Mouse (Mus musculus): ENCODE measurements around the gene Traf3ip1. TPM values are rescaled to one million over a fixed set of nuclear protein-coding genes. Genes with fewer than 3 reads are reported as not detected.
A peak's percentile ranks its signal among the peaks of the same experiment; 100 is the strongest.

Gene Traf3ip1
- polyA plus RNA-seq, 1 experiment from 2014 or later = 7.7 TPM

DNA sequence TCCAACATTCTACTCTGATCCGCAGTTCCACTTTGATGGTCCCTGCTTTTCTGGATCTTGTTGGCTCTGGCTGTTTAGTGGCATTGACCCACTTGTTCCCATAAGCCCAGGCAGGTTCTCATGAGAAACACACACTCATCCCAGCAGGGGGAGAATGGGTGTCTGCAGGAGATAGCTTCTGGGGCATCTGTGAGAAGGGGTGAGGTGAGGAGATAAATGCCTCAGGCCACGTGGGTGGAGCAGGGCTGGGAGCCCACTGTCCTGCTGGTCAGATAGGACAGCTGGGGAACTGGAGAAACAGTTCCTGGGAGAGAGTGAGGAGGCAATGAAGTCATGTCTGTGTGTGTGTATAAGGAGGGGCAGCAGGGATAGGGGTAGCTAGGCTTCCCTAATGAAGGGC lies 39.0 kb downstream of the Traf3ip1 start:
- DNase-seq (ENCODE audit: low spot score) (no peak), ATAC-seq (ENCODE audit: low FRiP score) (no peak)
- H3K36me3 ChIP-seq (ENCODE audit: control insufficient read depth, insufficient read depth, low read length) = no peaks in the 10 kb centered on the region
- no peaks in the 10 kb centered on the region for H3K9me3 ChIP-seq (ENCODE audit: control insufficient read depth, low read length)
- no peak overlapping the region for H3K9ac ChIP-seq (ENCODE audit: low read depth, low read length)
- 67% methylated on average over 2 of the region's 2 CpGs for WGBS
- no peak overlapping the region for H3K4me2 ChIP-seq (replicated peaks; ENCODE audit: low read depth, low read length)
- H3K4me3 ChIP-seq (ENCODE audit: low read depth, low read length) = no peak overlapping the region
- H3K27ac ChIP-seq (ENCODE audit: low read depth, low read length) = no peak overlapping the region
- peaks cover 3% of the 10 kb centered on the region for H3K27me3 ChIP-seq (ENCODE audit: control insufficient read depth, insufficient read depth, low read length)
- no peaks in the 10 kb centered on the region for H3K4me1 ChIP-seq (replicated peaks; ENCODE audit: control insufficient read depth, insufficient read depth, low read length)

DNA sequence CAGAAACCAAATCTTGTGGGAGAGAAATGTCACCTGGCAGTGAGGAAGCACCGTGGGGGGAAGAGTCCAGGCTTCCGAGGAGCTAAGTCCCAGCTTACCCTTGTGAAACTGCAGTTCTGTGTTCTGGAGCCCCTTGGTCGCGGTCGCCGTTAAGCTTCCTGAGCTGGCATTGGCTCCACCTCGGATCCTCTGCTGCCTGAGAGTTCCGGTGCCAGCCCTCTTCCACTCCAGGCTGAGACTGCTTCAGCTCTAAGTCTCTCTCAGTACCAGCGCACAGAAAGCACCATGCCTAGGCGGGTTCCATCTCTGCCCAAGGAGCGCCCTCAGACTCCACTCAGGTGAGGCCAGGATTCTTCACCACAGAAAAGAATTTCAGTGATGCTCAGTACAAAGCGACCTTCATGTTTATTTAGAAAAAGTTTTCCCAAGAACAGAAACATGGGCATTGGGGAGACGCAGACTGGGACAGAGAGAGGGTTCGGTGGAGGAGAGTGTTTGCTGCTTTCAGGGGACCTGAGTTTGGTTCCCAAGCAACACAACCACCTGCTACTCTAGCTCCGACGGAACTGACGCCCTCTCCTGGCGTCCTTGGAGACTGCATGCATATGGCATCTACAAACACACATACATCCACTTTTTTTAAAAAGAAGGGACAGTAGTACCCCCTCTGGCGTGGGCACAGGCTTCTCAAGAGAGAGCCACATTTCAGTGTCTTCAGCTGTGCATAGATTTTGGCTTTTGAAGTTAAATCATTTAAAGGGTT lies 39.7 kb downstream of the Traf3ip1 start:
- no peaks in the 10 kb centered on the region for H3K4me1 ChIP-seq (replicated peaks; ENCODE audit: control insufficient read depth, insufficient read depth, low read length)
- ATAC-seq (ENCODE audit: low FRiP score) = no peak
- H3K4me2 ChIP-seq (replicated peaks; ENCODE audit: low read depth, low read length) = no peak overlapping the region
- 79% methylated on average over 19 of the region's 19 CpGs for WGBS
- H3K27ac ChIP-seq (ENCODE audit: low read depth, low read length) = no peak overlapping the region
- H3K36me3 ChIP-seq (ENCODE audit: control insufficient read depth, insufficient read depth, low read length) = no peaks in the 10 kb centered on the region
- no peak overlapping the region for H3K4me3 ChIP-seq (ENCODE audit: low read depth, low read length)
- peaks cover 7% of the 10 kb centered on the region for H3K27me3 ChIP-seq (ENCODE audit: control insufficient read depth, insufficient read depth, low read length)
- no peak for DNase-seq (ENCODE audit: low spot score)
- no peak overlapping the region for H3K9ac ChIP-seq (ENCODE audit: low read depth, low read length)
- H3K9me3 ChIP-seq (ENCODE audit: control insufficient read depth, low read length) = no peaks in the 10 kb centered on the region

DNA sequence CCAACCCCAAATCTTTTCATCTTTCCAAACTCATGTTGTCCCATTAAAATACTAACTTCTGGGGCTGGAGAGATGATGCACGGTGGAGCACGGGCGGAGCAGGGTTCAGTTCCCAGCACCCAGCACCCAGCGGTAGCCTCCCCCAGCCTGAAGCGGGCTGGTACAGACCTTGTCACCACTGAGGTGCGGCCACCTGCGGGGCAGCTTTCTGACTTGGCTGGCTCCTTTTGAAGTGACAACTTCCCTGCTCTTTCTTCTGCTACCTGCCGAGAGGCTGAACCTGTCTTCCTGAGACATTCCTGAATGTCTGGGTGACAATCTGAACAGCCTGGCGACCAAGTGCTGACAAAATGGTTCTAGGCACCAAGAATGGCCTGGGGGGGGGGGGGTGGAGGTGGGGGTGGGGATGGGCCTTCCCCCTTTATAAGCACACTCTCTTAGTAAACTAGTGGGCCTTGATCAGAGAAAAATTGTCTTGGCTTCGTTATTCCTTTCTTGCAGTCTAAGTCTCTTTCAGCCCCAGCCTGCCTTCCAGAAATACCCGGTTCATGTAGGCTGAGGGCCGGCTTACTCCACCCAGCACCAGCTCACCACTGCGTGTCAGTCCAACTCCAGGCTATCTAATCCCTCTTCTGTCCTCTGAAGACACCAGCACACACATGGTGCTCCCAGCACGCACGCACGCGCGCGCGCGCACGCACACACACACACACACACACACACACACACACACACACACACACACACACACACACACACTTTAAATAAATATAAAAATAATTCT lies 43.5 kb downstream of the Traf3ip1 start:
- no peak overlapping the region for H3K4me3 ChIP-seq (ENCODE audit: low read depth, low read length)
- H3K27ac ChIP-seq (ENCODE audit: low read depth, low read length) = no peak overlapping the region
- no peak for ATAC-seq (ENCODE audit: low FRiP score)
- H3K27me3 ChIP-seq (ENCODE audit: control insufficient read depth, insufficient read depth, low read length) = peaks cover 13% of the 10 kb centered on the region
- H3K9me3 ChIP-seq (ENCODE audit: control insufficient read depth, low read length) = no peaks in the 10 kb centered on the region
- H3K4me1 ChIP-seq (replicated peaks; ENCODE audit: control insufficient read depth, insufficient read depth, low read length) = 0 out of 2 replicates have a peak, but pooled peaks cover 5% of the 10 kb centered on the region
- no peak overlapping the region for H3K9ac ChIP-seq (ENCODE audit: low read depth, low read length)
- H3K4me2 ChIP-seq (replicated peaks; ENCODE audit: low read depth, low read length) = no peak overlapping the region
- WGBS = 23% methylated on average over 22 of the region's 22 CpGs
- no peak for DNase-seq (ENCODE audit: low spot score)
- H3K36me3 ChIP-seq (ENCODE audit: control insufficient read depth, insufficient read depth, low read length) = no peaks in the 10 kb centered on the region

DNA sequence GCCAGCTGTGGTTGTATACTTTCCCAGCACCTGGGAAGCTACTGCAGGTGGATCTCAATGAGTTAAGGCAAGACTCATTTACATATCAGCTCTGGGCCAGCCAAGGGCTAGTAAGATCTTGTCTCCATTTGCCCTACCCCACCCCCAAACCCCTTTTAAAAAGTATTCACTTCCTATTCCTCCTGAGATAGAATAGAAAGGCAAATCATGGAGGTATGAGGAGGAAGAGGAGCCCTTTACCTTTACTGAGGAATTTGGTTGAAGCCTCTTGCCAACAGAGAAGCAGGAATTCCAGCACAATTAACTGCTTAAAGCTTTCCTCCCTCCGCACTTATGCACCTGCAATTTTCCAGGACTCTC lies 44.1 kb downstream of the Traf3ip1 start:
- Histone ChIP-seq H3K4me3 (ENCODE audit: low read depth, low read length) (no peak overlapping the region), H3K9ac (ENCODE audit: low read depth, low read length) (no peak overlapping the region), H3K27ac (ENCODE audit: low read depth, low read length) (no peak overlapping the region), H3K27me3 (ENCODE audit: control insufficient read depth, insufficient read depth, low read length) (peaks cover 13% of the 10 kb centered on the region), H3K4me1 (replicated peaks; ENCODE audit: control insufficient read depth, insufficient read depth, low read length) (0 out of 2 replicates have a peak, but pooled peaks cover 5% of the 10 kb centered on the region), H3K4me2 (replicated peaks; ENCODE audit: low read depth, low read length) (no peak overlapping the region), H3K36me3 (ENCODE audit: control insufficient read depth, insufficient read depth, low read length) (no peaks in the 10 kb centered on the region), H3K9me3 (ENCODE audit: control insufficient read depth, low read length) (no peaks in the 10 kb centered on the region)
- ATAC-seq (ENCODE audit: low FRiP score) (no peak), DNase-seq (ENCODE audit: low spot score) (no peak)
- 47% methylated on average over 1 of the region's 1 CpGs for whole genome bisulfite sequencing

DNA sequence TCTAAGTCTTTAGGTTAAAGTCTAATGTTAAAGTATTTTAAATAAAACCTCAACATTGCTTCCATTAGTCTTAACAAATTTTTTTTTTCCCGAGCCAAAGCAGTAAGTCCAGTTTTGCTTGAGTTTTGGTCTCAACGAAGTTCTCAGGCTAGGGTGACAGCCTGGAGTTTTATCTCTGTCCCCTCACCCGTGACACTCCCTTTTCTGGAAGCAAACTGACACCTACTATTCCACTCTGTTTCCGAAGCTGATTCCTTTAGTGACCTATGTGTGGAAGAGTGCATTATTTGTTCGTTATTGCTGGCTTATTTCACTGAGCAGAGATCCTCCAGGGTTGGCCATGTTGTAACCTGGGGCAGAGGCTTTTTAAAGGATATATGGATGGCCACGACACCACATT lies 44.8 kb downstream of the Traf3ip1 start:
- Histone ChIP-seq H3K4me2 (replicated peaks; ENCODE audit: low read depth, low read length) (peak overlapping the region; percentile 80; the same call in 1 of the 2 replicates), H3K27me3 (ENCODE audit: control insufficient read depth, insufficient read depth, low read length) (peaks cover 13% of the 10 kb centered on the region), H3K36me3 (ENCODE audit: control insufficient read depth, insufficient read depth, low read length) (no peaks in the 10 kb centered on the region), H3K9me3 (ENCODE audit: control insufficient read depth, low read length) (no peaks in the 10 kb centered on the region), H3K9ac (ENCODE audit: low read depth, low read length) (no peak overlapping the region), H3K4me1 (replicated peaks; ENCODE audit: control insufficient read depth, insufficient read depth, low read length) (0 out of 2 replicates have a peak, but pooled peaks cover 5% of the 10 kb centered on the region), H3K4me3 (ENCODE audit: low read depth, low read length) (peak overlapping the region; percentile 78; the same call in 1 of the 2 replicates), H3K27ac (ENCODE audit: low read depth, low read length) (0 out of 2 replicates have a peak overlapping the region, but pooled peaks have one; percentile 33)
- no peak for DNase-seq (ENCODE audit: low spot score)
- 34% methylated on average over 6 of the region's 6 CpGs for WGBS
- no peak for ATAC-seq (ENCODE audit: low FRiP score)

DNA sequence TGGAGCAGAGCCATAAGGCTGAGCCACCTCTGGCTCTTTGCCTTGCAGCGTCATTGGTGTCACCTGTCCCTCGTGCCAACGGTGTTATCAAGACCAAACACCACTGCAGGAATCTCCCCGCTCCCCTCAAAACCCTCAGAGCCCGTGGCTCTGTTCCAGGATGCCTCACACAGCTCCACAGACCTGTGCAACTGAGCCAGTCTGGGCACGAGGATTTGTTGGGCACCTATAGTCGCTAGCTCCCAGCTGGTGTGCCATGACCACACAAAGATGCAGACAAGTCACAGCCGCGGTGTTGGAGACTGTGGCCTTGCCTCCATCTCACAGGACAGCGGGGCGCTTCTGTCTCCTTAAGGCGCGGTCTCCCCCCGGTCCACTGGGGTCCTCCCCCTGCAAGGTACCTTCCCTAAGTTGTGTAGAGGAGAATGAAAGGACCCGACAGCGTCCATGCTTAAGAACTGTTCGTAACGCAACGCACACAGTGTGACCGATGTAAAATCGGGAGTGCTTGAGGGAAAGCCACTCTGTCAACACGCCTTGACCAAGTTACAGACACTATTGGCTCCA lies 45.3 kb downstream of the Traf3ip1 start:
- WGBS = 4% methylated on average over 22 of the region's 22 CpGs
- H3K27ac ChIP-seq (ENCODE audit: low read depth, low read length) = peak overlapping the region; percentile 33; the same call in 1 of the 2 replicates
- H3K9ac ChIP-seq (ENCODE audit: low read depth, low read length) = peak overlapping the region; percentile 52
- H3K36me3 ChIP-seq (ENCODE audit: control insufficient read depth, insufficient read depth, low read length) = no peaks in the 10 kb centered on the region
- peak overlapping the region; percentile 78 for H3K4me3 ChIP-seq (ENCODE audit: low read depth, low read length)
- peaks cover 13% of the 10 kb centered on the region for H3K27me3 ChIP-seq (ENCODE audit: control insufficient read depth, insufficient read depth, low read length)
- 0 out of 2 replicates have a peak, but pooled peaks cover 5% of the 10 kb centered on the region for H3K4me1 ChIP-seq (replicated peaks; ENCODE audit: control insufficient read depth, insufficient read depth, low read length)
- no peaks in the 10 kb centered on the region for H3K9me3 ChIP-seq (ENCODE audit: control insufficient read depth, low read length)
- no peak for DNase-seq (ENCODE audit: low spot score)
- peak overlapping the region; percentile 80 for H3K4me2 ChIP-seq (replicated peaks; ENCODE audit: low read depth, low read length)
- ATAC-seq (ENCODE audit: low FRiP score) = peak; percentile 52

DNA sequence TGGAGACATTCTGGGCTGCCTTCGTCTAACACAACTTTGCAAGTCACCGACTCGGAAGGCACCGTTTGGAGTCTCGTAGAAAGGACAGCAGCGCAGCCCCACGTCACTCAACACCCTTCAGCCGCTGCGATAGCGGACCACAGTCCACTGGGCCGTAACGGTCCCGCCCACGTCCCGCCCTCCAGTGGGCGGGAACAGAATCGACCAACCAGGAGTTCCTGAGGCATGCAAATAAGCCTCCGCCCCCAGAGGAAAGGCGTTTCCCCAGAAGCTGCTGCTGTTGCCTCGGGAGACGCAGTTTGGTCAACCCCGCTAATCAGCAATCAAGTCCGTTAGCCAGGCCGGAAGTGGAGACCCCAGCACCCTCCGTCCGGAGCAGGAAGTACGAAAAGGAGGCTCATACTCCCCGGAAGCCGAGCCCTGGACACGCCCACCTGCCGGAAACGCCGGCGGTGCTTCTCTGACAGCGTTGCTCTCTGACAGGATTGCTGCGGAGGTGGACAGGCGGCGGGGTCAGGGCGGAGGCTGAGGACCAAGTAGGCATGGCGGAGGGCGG lies 45.9 kb downstream of the Traf3ip1 start, which contains the start of gene Asb1:
Gene Asb1 (plus strand): TSS at position 274 of the 556 bp plus-strand sequence.
- WGBS = under 1% methylated on average over 41 of the region's 41 CpGs
- Histone ChIP-seq H3K4me1 (replicated peaks; ENCODE audit: control insufficient read depth, insufficient read depth, low read length) (0 out of 2 replicates have a peak, but pooled peaks cover 5% of the 10 kb centered on the region), H3K4me3 (ENCODE audit: low read depth, low read length) (peak within 1 kb of the TSS; percentile 78), H3K9me3 (ENCODE audit: control insufficient read depth, low read length) (no peaks in the 10 kb centered on the region), H3K27ac (ENCODE audit: low read depth, low read length) (peak within 1 kb of the TSS; percentile 62), H3K27me3 (ENCODE audit: control insufficient read depth, insufficient read depth, low read length) (peaks cover 13% of the 10 kb centered on the region), H3K9ac (ENCODE audit: low read depth, low read length) (peak within 1 kb of the TSS; percentile 69), H3K4me2 (replicated peaks; ENCODE audit: low read depth, low read length) (peak within 1 kb of the TSS; percentile 80), H3K36me3 (ENCODE audit: control insufficient read depth, insufficient read depth, low read length) (no peaks in the 10 kb centered on the region)
- ATAC-seq (ENCODE audit: low FRiP score) (peak; percentile 98), DNase-seq (ENCODE audit: low spot score) (peak; percentile 100)

DNA sequence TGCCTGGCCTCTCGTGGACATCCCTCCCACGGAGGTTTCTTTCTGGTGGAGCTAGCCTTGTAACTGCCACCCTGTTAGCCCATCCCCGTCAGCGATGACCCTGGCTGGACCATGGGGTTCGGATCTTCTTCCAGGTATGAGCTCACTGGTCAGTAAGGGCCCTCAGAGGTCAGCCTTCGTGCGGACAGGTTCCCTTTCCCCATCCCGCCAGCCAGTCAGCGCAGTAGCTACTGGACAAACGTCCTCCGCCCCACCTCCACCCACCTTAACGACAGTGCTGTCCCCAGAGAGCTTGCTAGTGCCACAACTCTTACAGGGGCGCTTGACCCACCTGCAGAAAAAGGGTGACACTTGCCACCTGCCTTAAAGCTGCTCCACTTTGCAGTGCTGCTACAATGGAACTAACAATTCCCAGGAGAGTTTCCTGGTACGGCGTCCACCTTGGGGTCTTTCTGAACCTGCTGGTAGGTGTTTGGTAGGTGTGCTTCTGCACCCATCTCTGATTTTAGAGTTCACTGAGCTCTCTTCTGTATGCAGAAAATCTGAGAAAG lies 46.7 kb downstream of the Traf3ip1 start:
- WGBS = 13% methylated on average over 15 of the region's 15 CpGs
- Histone ChIP-seq H3K4me3 (ENCODE audit: low read depth, low read length) (peak overlapping the region; percentile 78), H3K9ac (ENCODE audit: low read depth, low read length) (peak overlapping the region; percentile 69), H3K4me2 (replicated peaks; ENCODE audit: low read depth, low read length) (peak overlapping the region; percentile 80), H3K27me3 (ENCODE audit: control insufficient read depth, insufficient read depth, low read length) (peaks cover 13% of the 10 kb centered on the region), H3K4me1 (replicated peaks; ENCODE audit: control insufficient read depth, insufficient read depth, low read length) (0 out of 2 replicates have a peak, but pooled peaks cover 5% of the 10 kb centered on the region), H3K27ac (ENCODE audit: low read depth, low read length) (peak overlapping the region; percentile 62; the same call in 1 of the 2 replicates), H3K9me3 (ENCODE audit: control insufficient read depth, low read length) (no peaks in the 10 kb centered on the region), H3K36me3 (ENCODE audit: control insufficient read depth, insufficient read depth, low read length) (no peaks in the 10 kb centered on the region)
- ATAC-seq (ENCODE audit: low FRiP score) (no peak), DNase-seq (ENCODE audit: low spot score) (no peak)

Measured in hindbrain, embryonic 11.5 days (tissue).